Mouse (Mus musculus): Measurements from ENCODE around the gene Sh3glb2. TPM values are rescaled to one million over a fixed set of nuclear protein-coding genes. Genes with fewer than 3 reads are reported as not detected.

Sh3glb2 gene
- polyA plus RNA-seq, 1 experiment from 2014 or later, result 85.0 TPM

GRCm38 (mm10) chr2:30325296-30325695, 33.8 kb downstream of the Sh3glb2 start:
- peaks cover 98% of the 10 kb centered on the region for H3K36me3 ChIP-seq
- H3K4me2 ChIP-seq (replicated peaks), result no peak overlapping the region
- WGBS, result 94% methylated on average over 5 of the region's 5 CpGs

GRCm38 (mm10) chr2:30323111-30323510, 36.0 kb downstream of the Sh3glb2 start:
- no peak for ATAC-seq (ENCODE audit: low FRiP score, low read depth)
- Histone ChIP-seq H3K4me1 (no peaks in the 10 kb centered on the region), H3K36me3 (peaks cover 94% of the 10 kb centered on the region), H3K4me2 (replicated peaks) (no peak overlapping the region), H3K27me3 (no peaks in the 10 kb centered on the region), H3K4me3 (no peak overlapping the region), H3K27ac (no peak overlapping the region), H3K9ac (no peak overlapping the region), H3K9me3 (no peaks in the 10 kb centered on the region)
- 91% methylated on average over 7 of the region's 7 CpGs for WGBS

More at GRCm38 (mm10) chr2:30325296-30325695, 33.8 kb downstream of the Sh3glb2 start:
- Histone ChIP-seq H3K27me3 (no peaks in the 10 kb centered on the region), H3K4me1 (no peaks in the 10 kb centered on the region), H3K9ac (no peak overlapping the region), H3K27ac (no peak overlapping the region), H3K4me3 (no peak overlapping the region), H3K9me3 (no peaks in the 10 kb centered on the region)
- ATAC-seq (ENCODE audit: low FRiP score, low read depth), result no peak

DNA sequence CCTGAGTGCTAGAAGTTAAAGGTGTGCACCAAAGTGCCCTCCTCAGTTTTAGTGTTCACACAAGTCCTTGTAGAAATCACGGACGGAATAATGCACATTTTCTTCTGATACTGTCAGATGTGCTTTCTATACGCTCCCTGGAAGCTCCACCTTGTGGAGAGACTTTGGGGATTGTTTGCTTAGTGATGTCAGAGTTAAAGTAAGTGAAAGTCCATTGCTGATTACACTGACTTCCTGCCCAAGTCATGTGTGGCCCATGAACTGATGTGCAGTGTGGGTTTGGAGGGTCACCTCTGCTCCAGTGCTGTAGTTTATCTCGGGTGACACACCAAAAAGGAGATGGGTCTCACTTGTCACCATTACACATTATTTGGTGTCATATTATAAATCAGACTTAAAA, 39.9 kb downstream of the Sh3glb2 start:
- Histone ChIP-seq H3K4me3 (no peak overlapping the region), H3K27ac (no peak overlapping the region), H3K9ac (no peak overlapping the region), H3K9me3 (no peaks in the 10 kb centered on the region), H3K4me1 (no peaks in the 10 kb centered on the region), H3K27me3 (no peaks in the 10 kb centered on the region), H3K4me2 (replicated peaks) (no peak overlapping the region), H3K36me3 (peaks cover 94% of the 10 kb centered on the region)
- 89% methylated on average over 4 of the region's 4 CpGs for WGBS
- no peak for ATAC-seq (ENCODE audit: low FRiP score, low read depth)

DNA sequence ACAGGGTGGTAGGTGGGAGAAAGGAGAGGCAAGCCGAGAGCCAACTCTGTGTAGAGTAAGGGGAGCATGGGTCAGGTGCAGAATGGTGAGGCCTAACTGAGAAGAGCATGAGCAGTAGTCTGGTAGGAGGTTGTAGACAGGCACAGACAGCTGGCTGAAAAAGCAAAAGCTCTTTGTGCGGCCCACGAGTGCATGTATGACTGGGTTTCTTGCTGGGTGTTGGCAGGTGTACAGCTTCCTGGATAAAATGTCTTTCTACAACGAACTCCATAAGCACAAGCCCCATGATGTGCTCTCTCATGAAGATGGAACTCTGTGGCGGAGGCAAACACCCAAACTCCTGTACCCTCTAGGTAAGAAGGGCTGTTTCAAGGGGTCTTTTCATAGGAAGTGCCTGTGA, 42.2 kb downstream of the Sh3glb2 start:
- H3K9ac ChIP-seq, result no peak overlapping the region
- no peaks in the 10 kb centered on the region for H3K9me3 ChIP-seq
- ATAC-seq (ENCODE audit: low FRiP score, low read depth), result no peak
- H3K4me3 ChIP-seq, result no peak overlapping the region
- H3K36me3 ChIP-seq, result peaks cover 94% of the 10 kb centered on the region
- WGBS, result 91% methylated on average over 5 of the region's 5 CpGs
- H3K27me3 ChIP-seq, result no peaks in the 10 kb centered on the region
- no peak overlapping the region for H3K4me2 ChIP-seq (replicated peaks)
- H3K27ac ChIP-seq, result no peak overlapping the region
- H3K4me1 ChIP-seq, result no peaks in the 10 kb centered on the region

DNA sequence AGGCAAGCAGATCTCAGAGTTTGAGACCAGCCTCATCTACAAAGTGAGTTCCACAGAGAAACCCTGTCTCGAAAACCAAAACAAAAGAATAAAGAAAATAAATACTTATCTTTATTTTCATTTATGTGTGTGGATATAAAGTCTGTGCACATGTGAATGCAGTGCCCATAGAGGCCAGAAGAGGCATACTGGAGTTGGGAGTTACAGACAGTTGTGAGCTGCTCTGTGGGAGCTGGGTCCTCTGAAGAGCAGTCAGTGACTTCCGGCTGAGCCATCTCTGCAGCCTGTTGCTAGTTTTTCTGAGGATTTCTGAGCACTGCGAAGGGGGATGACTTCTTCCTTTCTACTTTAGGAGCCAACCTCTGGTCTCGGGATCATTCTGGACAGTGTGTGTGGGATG, 43.0 kb downstream of the Sh3glb2 start:
- 95% methylated on average over 4 of the region's 4 CpGs for WGBS
- Histone ChIP-seq H3K4me3 (no peak overlapping the region), H3K9ac (no peak overlapping the region), H3K4me2 (replicated peaks) (no peak overlapping the region), H3K27me3 (no peaks in the 10 kb centered on the region), H3K36me3 (peaks cover 92% of the 10 kb centered on the region), H3K9me3 (no peaks in the 10 kb centered on the region), H3K4me1 (no peaks in the 10 kb centered on the region), H3K27ac (no peak overlapping the region)
- ATAC-seq (ENCODE audit: low FRiP score, low read depth), result no peak

DNA sequence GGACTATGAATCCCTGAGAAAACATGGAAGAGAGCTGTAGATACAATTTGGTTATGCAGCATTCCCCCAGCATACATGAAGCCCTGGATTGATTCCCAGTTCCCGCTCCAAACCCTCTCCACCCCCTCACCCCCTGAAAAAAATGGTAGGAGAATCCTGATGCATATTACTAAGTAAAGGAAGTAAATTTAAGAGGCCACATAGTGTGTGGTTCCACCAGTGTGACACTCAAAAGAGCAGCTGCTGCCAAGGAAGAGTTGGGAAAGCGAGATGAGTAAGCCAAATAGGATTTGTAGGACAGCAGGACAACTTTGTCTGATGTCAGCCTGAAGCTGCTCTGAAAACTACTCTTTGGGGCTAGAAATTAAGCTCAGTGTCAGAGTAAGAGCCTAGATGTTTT, 47.7 kb downstream of the Sh3glb2 start:
- H3K27me3 ChIP-seq, result no peaks in the 10 kb centered on the region
- H3K9ac ChIP-seq, result no peak overlapping the region
- no peaks in the 10 kb centered on the region for H3K9me3 ChIP-seq
- H3K36me3 ChIP-seq, result peaks cover 96% of the 10 kb centered on the region
- no peaks in the 10 kb centered on the region for H3K4me1 ChIP-seq
- 93% methylated on average over 2 of the region's 2 CpGs for WGBS
- no peak overlapping the region for H3K4me3 ChIP-seq
- ATAC-seq (ENCODE audit: low FRiP score, low read depth), result no peak
- H3K4me2 ChIP-seq (replicated peaks), result no peak overlapping the region
- no peak overlapping the region for H3K27ac ChIP-seq

DNA sequence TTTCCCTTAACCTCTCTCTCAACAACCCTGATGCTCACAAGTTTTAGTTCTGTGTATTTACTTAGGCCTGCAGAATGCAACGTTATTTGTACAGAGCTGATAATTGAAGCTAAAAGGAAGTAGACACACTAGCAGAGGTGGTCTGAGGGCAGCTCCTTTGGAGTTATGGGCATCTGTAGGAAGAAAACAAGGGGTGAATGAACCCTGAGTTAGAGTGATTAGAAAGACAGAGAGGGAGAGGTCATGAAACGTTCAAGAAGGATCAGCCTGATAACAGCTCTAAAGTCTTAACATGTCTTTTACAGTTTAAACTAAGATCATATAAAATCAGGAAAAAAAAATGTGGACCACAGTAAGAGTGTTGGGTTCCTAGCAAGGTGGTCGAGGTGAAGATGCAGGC, 49.8 kb downstream of the Sh3glb2 start:
- no peak for ATAC-seq (ENCODE audit: low FRiP score, low read depth)
- Histone ChIP-seq H3K9me3 (no peaks in the 10 kb centered on the region), H3K27ac (no peak overlapping the region), H3K9ac (no peak overlapping the region), H3K4me3 (no peak overlapping the region), H3K27me3 (no peaks in the 10 kb centered on the region), H3K4me1 (no peaks in the 10 kb centered on the region), H3K4me2 (replicated peaks) (no peak overlapping the region), H3K36me3 (peaks cover 96% of the 10 kb centered on the region)
- WGBS, result 88% methylated on average over 3 of the region's 3 CpGs

GRCm38 (mm10) chr2:30306087-30306486, 53.0 kb downstream of the Sh3glb2 start:
- Histone ChIP-seq H3K36me3 (peaks cover 98% of the 10 kb centered on the region), H3K9me3 (no peaks in the 10 kb centered on the region), H3K4me3 (no peak overlapping the region), H3K27ac (no peak overlapping the region), H3K9ac (no peak overlapping the region), H3K27me3 (no peaks in the 10 kb centered on the region), H3K4me2 (replicated peaks) (no peak overlapping the region), H3K4me1 (no peaks in the 10 kb centered on the region)
- 94% methylated on average over 7 of the region's 7 CpGs for WGBS
- ATAC-seq (ENCODE audit: low FRiP score, low read depth), result no peak

GRCm38 (mm10) chr2:30299966-30300365, 59.2 kb downstream of the Sh3glb2 start:
- Histone ChIP-seq H3K4me2 (replicated peaks) (no peak overlapping the region), H3K4me1 (no peaks in the 10 kb centered on the region), H3K4me3 (no peak overlapping the region), H3K36me3 (peaks cover 80% of the 10 kb centered on the region), H3K9me3 (no peaks in the 10 kb centered on the region), H3K27me3 (no peaks in the 10 kb centered on the region), H3K27ac (no peak overlapping the region), H3K9ac (no peak overlapping the region)
- WGBS, result 90% methylated on average over 5 of the region's 5 CpGs
- no peak for ATAC-seq (ENCODE audit: low FRiP score, low read depth)

- H3K4me1 ChIP-seq, result no peaks in the 10 kb centered on the region
- no peak overlapping the region for H3K9ac ChIP-seq
- H3K4me2 ChIP-seq (replicated peaks), result no peak overlapping the region
- 77% methylated on average over 3 of the region's 3 CpGs for WGBS
- H3K27me3 ChIP-seq, result no peaks in the 10 kb centered on the region
- peaks cover 76% of the 10 kb centered on the region for H3K36me3 ChIP-seq
- no peak for ATAC-seq (ENCODE audit: low FRiP score, low read depth)
- H3K27ac ChIP-seq, result no peak overlapping the region
- no peaks in the 10 kb centered on the region for H3K9me3 ChIP-seq
- no peak overlapping the region for H3K4me3 ChIP-seq
Measured at GRCm38 (mm10) chr2:30299525-30299924, 59.6 kb downstream of the Sh3glb2 start.

Small RNAs within 50 kb of the gene (microRNA-seq; reads per million reads assigned to microRNA genes)
- gene Gm47292, result not detected

Other genes starting within 250 kb of the Sh3glb2 start
- 11.2 and 12.5 TPM in 2 replicates for gene Zer1, start 234.8 kb downstream of the Sh3glb2 start, polyA plus RNA-seq (2015; fragmentation: Nextera tagmentation; extraction: Ambion mirVana)
- 10.1 and 10.7 TPM in 2 replicates for gene Tbc1d13, start 225.6 kb downstream of the Sh3glb2 start, polyA plus RNA-seq (2015; fragmentation: Nextera tagmentation; extraction: Ambion mirVana)
- 17.2 and 19.2 TPM in 2 replicates for gene Endog, start 187.8 kb downstream of the Sh3glb2 start, polyA plus RNA-seq (2015; fragmentation: Nextera tagmentation; extraction: Ambion mirVana)
- gene Spout1, start 180.9 kb downstream of the Sh3glb2 start, polyA plus RNA-seq (2015; fragmentation: Nextera tagmentation; extraction: Ambion mirVana), result 87.8 and 96.7 TPM in 2 replicates
- gene Kyat1, start 153.5 kb downstream of the Sh3glb2 start, polyA plus RNA-seq (2015; fragmentation: Nextera tagmentation; extraction: Ambion mirVana), result 7.8 and 8.1 TPM in 2 replicates
- gene Lrrc8a, start 121.6 kb downstream of the Sh3glb2 start, polyA plus RNA-seq (2015; fragmentation: Nextera tagmentation; extraction: Ambion mirVana), result 49.1 and 51.6 TPM in 2 replicates
- gene Gm28035, start 118.8 kb downstream of the Sh3glb2 start, polyA plus RNA-seq (2015; fragmentation: Nextera tagmentation; extraction: Ambion mirVana), result 0.22 TPM in 1 of 2 replicates, not detected in the other
- 4.1 and 4.5 TPM in 2 replicates for gene Phyhd1, start 93.1 kb downstream of the Sh3glb2 start, polyA plus RNA-seq (2015; fragmentation: Nextera tagmentation; extraction: Ambion mirVana)
- not detected in 2 replicates for gene Gm28038, start 78.3 kb downstream of the Sh3glb2 start, polyA plus RNA-seq (2015; fragmentation: Nextera tagmentation; extraction: Ambion mirVana)
- 30.8 and 32.0 TPM in 2 replicates for gene Dolk, start 73.0 kb downstream of the Sh3glb2 start, polyA plus RNA-seq (2015; fragmentation: Nextera tagmentation; extraction: Ambion mirVana)
- 33.7 and 41.2 TPM in 2 replicates for gene Nup188, start 72.9 kb downstream of the Sh3glb2 start, polyA plus RNA-seq (2015; fragmentation: Nextera tagmentation; extraction: Ambion mirVana)
- 24.3 and 26.6 TPM in 2 replicates for gene Miga2, start 4.9 kb upstream of the Sh3glb2 start, polyA plus RNA-seq (2015; fragmentation: Nextera tagmentation; extraction: Ambion mirVana)
- 33.1 and 33.5 TPM in 2 replicates for gene Dolpp1, start 32.9 kb upstream of the Sh3glb2 start, polyA plus RNA-seq (2015; fragmentation: Nextera tagmentation; extraction: Ambion mirVana)
- gene Crat, start 56.5 kb upstream of the Sh3glb2 start, polyA plus RNA-seq (2015; fragmentation: Nextera tagmentation; extraction: Ambion mirVana), result 28.0 and 31.1 TPM in 2 replicates
- 144 and 150 TPM in 2 replicates for gene Ptpa, start 56.7 kb upstream of the Sh3glb2 start, polyA plus RNA-seq (2015; fragmentation: Nextera tagmentation; extraction: Ambion mirVana)
- gene Ier5l, start 114.9 kb upstream of the Sh3glb2 start, polyA plus RNA-seq (2015; fragmentation: Nextera tagmentation; extraction: Ambion mirVana), result 2.9 and 3.0 TPM in 2 replicates
- 1.6 and 1.9 TPM in 2 replicates for gene Cstad, start 235.7 kb upstream of the Sh3glb2 start, polyA plus RNA-seq (2015; fragmentation: Nextera tagmentation; extraction: Ambion mirVana)

Measured in limb, embryonic 13.5 days (tissue).